Mouse (Mus musculus) heart, postnatal 0 days (tissue): Measurements from ENCODE around the gene Olfr543.

Source experiments
- CTCF ChIP-seq: IDR thresholded peaks from 2 replicates; pipeline ENCODE4 v1.5.1; 2016; ENCODE audit warnings: antibody characterized with exemption, control low read depth, low read depth
- EP300 ChIP-seq: IDR thresholded peaks from 2 replicates; pipeline ENCODE4 v1.6.1; 2016; ENCODE audit warnings: antibody characterized with exemption, low read depth

DNA sequence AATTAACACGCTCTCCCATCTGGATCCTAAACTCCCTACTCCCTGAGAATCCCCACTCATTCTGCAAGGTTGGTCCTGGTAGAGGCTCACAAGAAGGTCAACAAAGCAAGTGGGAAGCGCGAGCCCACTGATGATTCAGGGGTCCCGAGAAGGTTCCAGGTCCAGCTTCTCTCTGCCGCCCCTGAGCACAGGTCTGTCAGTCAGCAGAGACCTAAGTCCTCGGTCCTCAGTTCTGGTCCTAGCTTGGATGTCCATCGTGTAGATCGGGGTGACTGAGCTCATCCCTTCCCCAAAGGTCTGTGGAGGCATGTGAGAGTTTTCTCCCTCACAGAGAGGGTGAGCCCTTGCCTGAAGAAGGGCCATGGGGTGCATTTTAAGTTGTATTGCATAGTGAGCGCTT lies 26.6 kb upstream of the Olfr543 start:
- TF ChIP-seq CTCF (no peak), EP300 (no peak)
